ENCODE assay signal across 18 mouse cellular contexts in the genomic region with DNA sequence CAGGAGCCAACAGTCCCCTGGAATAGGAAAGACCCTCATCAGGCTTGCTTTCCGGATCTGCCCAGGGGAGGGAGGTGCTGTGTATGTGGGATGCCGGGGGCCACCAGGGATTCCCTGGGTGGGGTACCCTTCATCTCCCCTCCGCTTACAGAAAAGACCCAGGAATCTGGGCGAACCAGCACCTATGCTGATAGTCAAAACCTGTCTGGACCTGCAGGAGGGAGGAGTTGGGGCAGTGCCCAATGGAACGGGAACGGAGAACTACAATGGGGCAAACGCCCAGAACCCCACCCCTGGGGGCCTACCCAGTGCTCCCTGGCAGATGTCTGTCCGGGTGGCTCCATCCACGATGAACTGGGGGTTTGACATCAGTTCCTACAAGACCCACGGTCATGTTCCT. TPM values are rescaled to one million over a fixed set of nuclear protein-coding genes. Genes with fewer than 3 reads are reported as not detected.
DNase-seq lines count a peak whose midpoint lies in the region; ATAC-seq and TF ChIP-seq lines count a peak whose summit lies in the region.
"Had no signal": no experiment of that assay in that cellular context is flagged by ENCODE, and none has a peak within 500 bp of the region (broad histone marks: within the 10 kb centered on the region; RNA-seq: fewer than 3 reads in every experiment).

No protein-coding gene starts in this region.

- no peak overlapping the region; the same call in 1 of the 2 replicates for H3K27ac ChIP-seq in kidney, postnatal 0 days
- no peak overlapping the region for H3K27ac ChIP-seq in liver, embryonic 14.5 days

- H3K27me3 ChIP-seq in kidney, postnatal 0 days (ENCODE audit: insufficient read depth, low read length), result no peaks in the 10 kb centered on the region
- no peaks in the 10 kb centered on the region for H3K27me3 ChIP-seq in liver, embryonic 14.5 days (ENCODE audit: control insufficient read depth, insufficient read depth, low read length)
- H3K27me3 ChIP-seq: megakaryocyte, embryonic 14.5 days had no signal

- DNase-seq in cerebellum, adult 9-10 months, result peak; percentile 31
- no peak for DNase-seq in cerebellum, adult 18-20 months
- DNase-seq in kidney, postnatal 0 days (ENCODE audit: low spot score), result no peak
- no peak for DNase-seq in kidney, postnatal 10 days
- DNase-seq in liver, embryonic 14.5 days (ENCODE audit: low read depth in 3 of 3, low spot score in 3 of 3), result no peak
- DNase-seq in urinary bladder, postnatal 14 days (ENCODE audit: low spot score), result peak; percentile 87
- no peak for DNase-seq in ovary, adult 18-20 months (ENCODE audit: low spot score)
- no peak for DNase-seq in thymus, postnatal 4 days
- DNase-seq: adrenal gland, postnatal 36 days; forebrain, postnatal 0 days; heart, adult 18-20 months; heart, postnatal 4 days had no signal

- no peaks in the 10 kb centered on the region for H3K36me3 ChIP-seq in kidney, postnatal 0 days (ENCODE audit: insufficient read depth, low read length)
- H3K36me3 ChIP-seq in liver, embryonic 14.5 days (replicated peaks; ENCODE audit: control insufficient read depth, insufficient read depth, low read depth), result peaks cover 27% of the 10 kb centered on the region

- no peak for TF ChIP-seq EP300 in liver, embryonic 14.5 days (IDR thresholded peaks at IDR 0.05; ENCODE audit: low read depth)

- no peak for ATAC-seq in kidney, postnatal 0 days (replicated peaks; ENCODE audit: low FRiP score, low read depth)
- no peak for ATAC-seq in liver, embryonic 14.5 days (ENCODE audit: insufficient read depth)
- ATAC-seq: forebrain, postnatal 0 days; inflammation-experienced regulatory T-cells, adult 6 months had no signal

- peaks cover 14% of the 10 kb centered on the region; the same call in 1 of the 2 replicates for H3K4me1 ChIP-seq in kidney, postnatal 0 days (replicated peaks; ENCODE audit: insufficient read depth, low read length)
- peaks cover 23 to 37% of the 10 kb centered on the region in 2 experiments for H3K4me1 ChIP-seq in liver, embryonic 14.5 days (replicated peaks; ENCODE audit: control insufficient read depth in 2 of 2, insufficient read depth in 2 of 2, low read length in 1 of 2)

- WGBS in kidney, postnatal 0 days, result 88% methylated on average over 10 of the region's 10 CpGs
- 76% methylated on average over 10 of the region's 10 CpGs for WGBS in liver, embryonic 14.5 days (ENCODE audit: insufficient replicate concordance)

- TF ChIP-seq CTCF in kidney, postnatal 0 days (IDR thresholded peaks at IDR 0.05; ENCODE audit: low read depth), result no peak
- no peak for TF ChIP-seq CTCF in liver, embryonic 14.5 days (IDR thresholded peaks at IDR 0.05; ENCODE audit: low read depth)

- peak overlapping the region; percentile 80; the same call in 1 of the 2 replicates for H3K4me2 ChIP-seq in kidney, postnatal 0 days (ENCODE audit: low read length)
- H3K4me2 ChIP-seq in liver, embryonic 14.5 days (ENCODE audit: low read depth), result peak overlapping the region; percentile 90

- H3K9me3 ChIP-seq in kidney, postnatal 0 days (replicated peaks; ENCODE audit: low read length), result no peaks in the 10 kb centered on the region
- no peaks in the 10 kb centered on the region for H3K9me3 ChIP-seq in liver, embryonic 14.5 days (ENCODE audit: control insufficient read depth, low read length)
- H3K9me3 ChIP-seq: megakaryocyte, embryonic 14.5 days had no signal

- H3K4me3 ChIP-seq in kidney, postnatal 0 days (replicated peaks; ENCODE audit: low read depth, low read length), result no peak overlapping the region
- H3K4me3 ChIP-seq in liver, embryonic 14.5 days (ENCODE audit: insufficient read depth in 1 of 2, low read depth in 2 of 2, low read length in 2 of 2), result peak overlapping the region; percentile 74 to 89; a peak in 3 of 4 replicates

- no peak overlapping the region for H3K9ac ChIP-seq in kidney, postnatal 0 days (ENCODE audit: low read depth, low read length)
- peak overlapping the region; percentile 89 for H3K9ac ChIP-seq in liver, embryonic 14.5 days (replicated peaks)
- H3K9ac ChIP-seq: forebrain, postnatal 0 days had no signal

RNA-seq across cellular contexts. Expression of gene Capn1, which starts 2.0 kb away (rescaled TPM):
- polyA plus RNA-seq in kidney, postnatal 0 days (2015; fragmentation: Nextera tagmentation; extraction: Ambion mirVana), result 12.9 and 13.5 TPM in 2 replicates
- 25.4 and 28.0 TPM in 2 replicates for polyA plus RNA-seq in liver, embryonic 14.5 days (2012; rRNA removed)
- 25.6 and 28.7 TPM in 2 replicates for polyA plus RNA-seq in liver, embryonic 14.5 days (2014; fragmentation: Nextera tagmentation; extraction: Ambion mirVana)

RNA-seq across cellular contexts. Expression of gene Slc22a20, which starts 27.7 kb away (rescaled TPM):
- not detected in 2 replicates for polyA plus RNA-seq in kidney, postnatal 0 days (2015; fragmentation: Nextera tagmentation; extraction: Ambion mirVana)
- not detected in 2 replicates for polyA plus RNA-seq in liver, embryonic 14.5 days (2012; rRNA removed)
- polyA plus RNA-seq in liver, embryonic 14.5 days (2014; fragmentation: Nextera tagmentation; extraction: Ambion mirVana), result 0.08 TPM in 1 of 2 replicates, not detected in the other
- polyA plus RNA-seq: cerebellum, adult 2 months; embryonic facial prominence, embryonic 11.5 days; forebrain, postnatal 0 days; inflammation-experienced regulatory T-cells, adult 6 months; large intestine, adult 2 months; lung, embryonic 16.5 days had no signal

RNA-seq across cellular contexts. Expression of gene Syvn1, which starts 32.7 kb away (rescaled TPM):
- 25.0 and 26.8 TPM in 2 replicates for polyA plus RNA-seq in kidney, postnatal 0 days (2015; fragmentation: Nextera tagmentation; extraction: Ambion mirVana)
- 11.5 and 13.2 TPM in 2 replicates for polyA plus RNA-seq in liver, embryonic 14.5 days (2012; rRNA removed)
- polyA plus RNA-seq in liver, embryonic 14.5 days (2014; fragmentation: Nextera tagmentation; extraction: Ambion mirVana), result 9.7 and 12.6 TPM in 2 replicates

RNA-seq across cellular contexts. Expression of gene Mrpl49, which starts 43.9 kb away (rescaled TPM):
- 66.2 and 69.0 TPM in 2 replicates for polyA plus RNA-seq in kidney, postnatal 0 days (2015; fragmentation: Nextera tagmentation; extraction: Ambion mirVana)
- polyA plus RNA-seq in liver, embryonic 14.5 days (2012; rRNA removed), result 22.0 and 29.6 TPM in 2 replicates
- polyA plus RNA-seq in liver, embryonic 14.5 days (2014; fragmentation: Nextera tagmentation; extraction: Ambion mirVana), result 43.7 and 48.2 TPM in 2 replicates

RNA-seq across cellular contexts. Expression of gene Fau, which starts 44.0 kb away (rescaled TPM):
- 940 and 1,050 TPM in 2 replicates for polyA plus RNA-seq in kidney, postnatal 0 days (2015; fragmentation: Nextera tagmentation; extraction: Ambion mirVana)
- 853 and 969 TPM in 2 replicates for polyA plus RNA-seq in liver, embryonic 14.5 days (2012; rRNA removed)
- 593 and 639 TPM in 2 replicates for polyA plus RNA-seq in liver, embryonic 14.5 days (2014; fragmentation: Nextera tagmentation; extraction: Ambion mirVana)

Comparison
In these comparisons a context has a peak if more than half of its experiments do, and no peak if none do; other contexts are left out.
1. DNase-seq: peak in cerebellum, adult 9-10 months (single experiment) and urinary bladder, postnatal 14 days (single experiment); none in cerebellum, adult 18-20 months (0 of 2), kidney, postnatal 0 days (single experiment), kidney, postnatal 10 days (single experiment), liver, embryonic 14.5 days (0 of 3), ovary, adult 18-20 months (single experiment) and thymus, postnatal 4 days (single experiment).